Mouse (Mus musculus): Measurements from ENCODE around the gene Gsap.
A peak's percentile ranks its signal among the peaks of the same experiment; 100 is the strongest.

The Gsap gene

DNA sequence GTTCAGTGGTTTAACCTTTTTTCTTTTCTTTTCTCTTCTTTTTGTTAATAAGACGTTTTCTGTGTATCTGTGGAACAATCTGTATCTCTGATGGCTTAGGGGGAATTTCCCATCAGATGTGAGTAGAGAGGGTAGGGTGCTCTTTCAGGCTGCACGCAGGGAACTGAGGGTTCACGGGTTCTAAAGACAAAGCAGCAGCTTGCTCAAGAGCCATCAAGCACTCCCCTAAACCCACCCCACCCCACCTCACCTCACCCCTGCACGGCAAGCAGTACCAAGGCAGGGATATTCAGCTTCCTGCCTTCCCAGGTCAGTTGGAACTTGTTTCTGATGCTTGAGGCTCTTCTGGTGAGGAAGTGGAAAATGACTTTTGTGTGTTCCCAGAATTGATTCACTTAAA, 766 bp downstream of the Gsap start:
- DNase-seq, result no peak

- DNase-seq, result no peak
Observed at GRCm38 (mm10) chr5:21188435-21188834, 2.4 kb downstream of the Gsap start.

- DNase-seq, result no peak
Observed at GRCm38 (mm10) chr5:21189036-21189435, 3.0 kb downstream of the Gsap start.

GRCm38 (mm10) chr5:21189460-21189859, 3.4 kb downstream of the Gsap start:
- no peak for DNase-seq

- DNase-seq, result no peak
Observed at GRCm38 (mm10) chr5:21203504-21203903, 17.4 kb downstream of the Gsap start.

DNA sequence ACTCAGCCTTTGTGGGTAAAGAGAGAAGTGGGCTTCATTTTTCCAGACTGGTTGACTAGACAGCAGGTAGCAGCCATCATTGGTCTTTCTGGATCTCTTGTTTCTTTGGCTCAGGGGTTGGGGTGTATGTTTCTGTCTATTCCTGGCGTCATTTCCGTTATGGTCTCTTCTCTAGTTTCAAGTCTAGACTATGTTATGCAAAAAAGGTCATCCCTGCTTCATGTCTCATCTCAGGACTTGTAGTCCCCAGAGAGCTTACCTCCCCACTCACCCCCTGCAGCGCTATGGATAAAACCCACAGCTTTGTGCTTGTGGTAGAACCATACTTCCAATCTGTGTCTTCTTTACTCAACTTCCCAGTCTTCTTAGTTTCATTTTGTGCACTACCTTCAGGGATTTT, 18.1 kb downstream of the Gsap start:
- DNase-seq, result no peak

- DNase-seq, result no peak
Observed at GRCm38 (mm10) chr5:21206014-21206413, 20.0 kb downstream of the Gsap start.

GRCm38 (mm10) chr5:21211406-21211805, 25.4 kb downstream of the Gsap start:
- DNase-seq, result no peak

DNA sequence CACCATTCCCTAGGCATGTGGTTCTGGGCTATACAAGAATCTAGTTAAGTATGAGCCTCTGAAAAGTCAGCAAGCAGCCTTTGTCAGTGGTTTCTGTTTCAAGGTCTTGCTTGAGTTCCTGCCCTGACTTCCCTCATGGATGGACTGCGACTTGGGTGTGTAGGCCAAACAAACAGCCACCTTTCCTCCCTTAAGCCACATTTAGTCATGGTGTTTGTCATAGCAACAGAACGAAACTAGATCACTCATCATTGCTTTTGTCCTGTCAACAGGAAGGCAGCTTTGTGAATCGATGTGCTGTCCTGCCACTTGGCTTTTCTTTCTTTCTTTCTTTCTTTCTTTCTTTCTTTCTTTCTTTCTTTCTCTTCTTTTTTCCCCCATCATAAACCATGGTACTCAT, 26.9 kb downstream of the Gsap start:
- no peak for DNase-seq

DNA sequence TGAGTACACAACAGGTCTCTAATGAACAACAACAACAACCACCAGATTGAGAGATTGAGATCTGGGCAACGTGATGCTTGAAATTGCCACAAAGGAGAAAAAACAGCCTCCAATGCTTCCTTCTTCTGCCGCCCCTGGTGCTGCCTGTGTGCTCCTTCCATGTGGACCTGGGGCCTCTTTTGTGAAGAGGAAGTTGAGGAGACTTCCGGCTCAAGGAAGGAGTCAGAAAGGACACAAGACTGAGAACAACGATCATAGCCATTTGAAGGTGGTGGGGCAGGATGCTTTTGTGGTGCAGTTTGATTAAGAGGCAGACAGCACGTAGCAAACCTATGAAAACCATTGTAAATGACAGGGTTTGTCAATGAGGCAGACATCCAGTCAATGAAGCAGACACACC, 27.7 kb downstream of the Gsap start:
- DNase-seq, result no peak

DNA sequence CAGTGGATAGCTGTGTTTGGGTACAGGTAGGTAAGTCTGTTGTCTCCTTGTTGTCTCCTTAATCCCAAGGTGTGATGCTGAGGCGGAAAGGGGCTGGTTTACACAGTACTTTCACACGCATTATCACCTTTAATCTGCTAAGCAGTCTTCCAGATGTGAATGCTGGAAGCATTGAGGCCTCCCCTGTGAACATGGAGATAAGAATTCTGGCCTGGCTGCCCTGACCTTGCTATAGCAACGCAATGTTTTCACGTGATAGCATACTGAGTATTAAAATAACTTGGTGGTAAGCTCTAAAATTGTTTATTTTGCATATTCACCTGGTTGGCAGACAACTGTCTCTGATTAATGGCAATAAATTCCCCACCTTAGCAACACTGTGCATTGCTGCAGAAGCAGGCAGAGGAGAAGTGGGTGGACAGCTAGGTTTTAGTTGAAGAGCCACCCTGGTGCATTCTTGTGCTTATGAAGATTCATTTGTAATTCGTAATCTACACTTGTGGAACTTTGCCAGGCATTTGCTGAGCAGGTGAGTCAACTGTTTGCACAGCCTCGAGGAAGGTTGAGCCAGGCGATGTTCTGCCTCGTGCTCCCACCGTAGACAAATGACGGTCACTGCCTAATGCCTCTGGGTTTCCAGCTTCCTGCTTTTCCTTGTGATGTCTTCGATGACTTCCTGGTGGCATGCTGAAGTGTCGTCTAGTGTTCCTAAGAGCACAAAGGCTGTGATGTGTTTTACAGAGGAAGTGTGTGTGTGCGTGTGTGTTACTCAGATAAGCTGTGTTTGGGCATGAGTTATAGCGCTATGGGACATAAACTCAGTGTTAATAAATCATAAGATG, 31.6 kb downstream of the Gsap start:
- no peak for DNase-seq

DNA sequence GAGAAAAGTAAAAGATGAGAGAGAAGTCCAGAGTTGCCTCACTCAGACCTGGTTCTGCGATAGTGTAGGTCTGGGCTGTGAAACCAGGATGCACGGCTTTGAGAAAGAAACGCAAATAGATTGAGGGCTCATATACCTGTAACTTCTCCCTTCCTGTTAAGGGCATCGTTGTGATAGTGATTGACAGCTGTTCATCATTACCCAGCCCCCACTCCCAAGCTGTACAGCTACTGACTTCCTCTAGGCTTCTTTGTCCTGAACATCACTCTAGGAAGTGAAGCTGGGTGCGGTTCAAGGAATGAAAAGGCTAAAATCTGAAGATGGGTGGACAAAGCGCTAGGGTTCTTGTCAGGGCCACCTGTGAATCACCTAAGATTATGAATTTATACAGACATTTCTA, 46.8 kb downstream of the Gsap start:
- DNase-seq, result no peak

GRCm38 (mm10) chr5:21244575-21244974, 58.5 kb downstream of the Gsap start:
- DNase-seq, result no peak

DNA sequence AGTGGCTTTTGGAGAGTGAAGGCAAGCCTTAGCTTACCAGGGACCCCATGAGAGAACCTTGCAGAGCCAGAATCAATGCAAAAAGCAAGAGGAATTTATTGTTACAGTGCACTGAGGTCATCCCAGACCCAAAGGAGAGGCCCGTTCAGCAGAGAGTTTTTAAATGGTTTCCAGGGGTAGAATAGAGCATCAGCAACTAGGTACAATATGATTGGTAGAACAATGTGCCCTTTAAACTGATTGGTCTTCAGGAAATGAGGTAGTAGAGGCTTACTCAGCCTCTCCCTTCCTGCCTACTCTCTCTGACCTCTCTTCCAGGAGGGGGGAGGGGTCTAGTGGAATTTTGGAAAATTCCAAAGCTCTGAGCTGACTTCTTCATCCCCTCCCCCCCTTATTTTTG, 59.2 kb downstream of the Gsap start:
- no peak for DNase-seq

DNA sequence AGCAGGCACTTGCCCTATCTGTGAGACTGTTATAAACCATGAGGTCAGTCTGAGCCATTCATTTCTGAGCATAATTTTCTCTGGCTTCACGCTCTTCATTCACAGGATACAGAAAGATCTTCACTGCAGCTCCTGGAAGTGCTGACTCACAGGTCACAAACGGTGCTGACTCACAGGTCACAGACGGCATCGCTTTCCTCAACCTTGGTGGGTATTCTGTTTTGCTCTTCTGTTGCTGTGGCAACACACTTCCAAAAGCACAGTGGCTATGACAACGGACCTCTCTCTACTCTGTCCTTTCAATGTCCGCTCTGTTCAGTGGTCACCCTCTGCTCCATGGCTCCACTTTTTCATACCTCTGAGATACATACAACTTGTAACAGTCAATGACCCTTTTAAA, 60.7 kb downstream of the Gsap start:
- no peak for DNase-seq

GRCm38 (mm10) chr5:21247916-21248315, 61.9 kb downstream of the Gsap start:
- peak; percentile 27 for DNase-seq

GRCm38 (mm10) chr5:21248834-21249233, 62.8 kb downstream of the Gsap start:
- DNase-seq, result no peak

GRCm38 (mm10) chr5:21254731-21255525, 68.9 kb downstream of the Gsap start:
- DNase-seq, result no peak

GRCm38 (mm10) chr5:21255551-21256132, 69.6 kb downstream of the Gsap start:
- DNase-seq, result no peak

DNA sequence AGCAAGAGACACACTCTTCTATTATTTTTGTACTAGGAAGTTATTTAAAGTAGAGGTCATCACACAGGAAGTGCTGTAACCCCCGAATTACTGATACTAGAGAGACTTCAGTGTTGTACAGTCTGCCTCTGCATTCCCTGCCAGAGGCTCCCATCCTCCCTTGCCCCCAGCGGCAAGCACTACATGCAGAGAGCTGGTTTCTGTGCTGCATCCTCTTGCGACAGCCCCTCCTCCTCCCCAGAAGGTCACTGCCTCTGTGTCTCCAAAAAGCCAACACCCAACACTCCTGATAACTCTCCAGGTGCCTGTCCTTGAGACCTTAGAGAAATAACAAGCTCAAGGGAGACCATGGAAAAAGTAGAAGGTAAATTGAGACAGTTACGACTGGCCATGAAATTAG, 71.1 kb downstream of the Gsap start:
- DNase-seq, result no peak

DNA sequence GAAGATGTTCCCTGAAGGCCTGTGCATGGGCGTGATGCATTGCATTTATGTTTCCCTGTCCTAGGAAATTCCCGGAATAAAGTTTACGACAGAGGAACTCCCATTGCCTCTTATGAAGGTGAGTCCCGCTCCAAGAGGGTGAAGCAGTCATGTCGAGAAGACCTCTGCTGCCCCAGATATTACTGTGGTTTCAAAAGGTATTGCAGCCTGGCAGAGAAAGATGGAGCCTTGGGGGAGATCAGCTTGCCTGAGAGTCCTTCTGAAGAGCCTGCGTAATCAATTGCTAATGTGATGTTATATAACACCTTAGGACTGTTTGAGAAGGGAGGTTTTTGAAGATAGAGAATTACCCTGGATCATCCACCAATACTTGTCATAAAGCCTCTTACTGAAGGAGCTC, 71.8 kb downstream of the Gsap start:
- no peak for DNase-seq

GRCm38 (mm10) chr5:21260746-21261145, 74.7 kb downstream of the Gsap start:
- DNase-seq, result no peak

- no peak for DNase-seq
Observed at GRCm38 (mm10) chr5:21261202-21261844, 75.3 kb downstream of the Gsap start.

Data from right cerebral cortex, postnatal 25 days (tissue).